7 mouse cellular contexts compared by ENCODE assay signal in genomic region chr4:150964635-150965554, GRCm38 (mm10). TPM values are rescaled to one million over a fixed set of nuclear protein-coding genes. Genes with fewer than 3 reads are reported as not detected.
DNase-seq lines count a peak whose midpoint lies in the region; ATAC-seq and TF ChIP-seq lines count a peak whose summit lies in the region.

No protein-coding gene starts in this region.

- DNase-seq in adrenal gland, adult 2 months, result peak; percentile 82
- peak; percentile 68 for DNase-seq in embryo, embryonic 11.5 days (ENCODE audit: low read depth, low spot score)
- DNase-seq in heart, adult 11 months, result peak; percentile 95
- peak; percentile 79 for DNase-seq in kidney, adult 11 months
- peak; percentile 85 for DNase-seq in limb, embryonic 10.5 days (ENCODE audit: low spot score)

- no peak for TF ChIP-seq POLR2A in small intestine, adult 2 months (IDR thresholded peaks at IDR 0.05; ENCODE audit: low read depth, low read length)

- H3K27me3 ChIP-seq in limb, embryonic 10.5 days (ENCODE audit: low read depth, poor library complexity, severe bottlenecking), result 0 out of 2 replicates have a peak, but pooled peaks cover 4% of the 10 kb centered on the region
- peaks cover 8% of the 10 kb centered on the region; the same call in 1 of the 2 replicates for H3K27me3 ChIP-seq in midbrain, embryonic 12.5 days
- H3K27me3 ChIP-seq in small intestine, adult 2 months (ENCODE audit: control insufficient read depth, insufficient read depth, low read length), result no peaks in the 10 kb centered on the region

- H3K9ac ChIP-seq in midbrain, embryonic 12.5 days (replicated peaks), result no peak overlapping the region

- H3K4me2 ChIP-seq in midbrain, embryonic 12.5 days (replicated peaks), result peak overlapping the region; percentile 19

- ATAC-seq in midbrain, embryonic 12.5 days (ENCODE audit: low FRiP score, low read depth), result no peak

- no peak overlapping the region for H3K27ac ChIP-seq in limb, embryonic 10.5 days
- H3K27ac ChIP-seq in midbrain, embryonic 12.5 days (replicated peaks), result no peak overlapping the region
- H3K27ac ChIP-seq in small intestine, adult 2 months (ENCODE audit: insufficient read depth, low read depth, low read length), result no peak overlapping the region

- WGBS in limb, embryonic 10.5 days, result 15% methylated on average over 25 of the region's 25 CpGs
- 14% methylated on average over 25 of the region's 25 CpGs for WGBS in midbrain, embryonic 12.5 days
- WGBS in small intestine, adult 2 months, result 9% methylated on average over 25 of the region's 25 CpGs

- H3K4me1 ChIP-seq in limb, embryonic 10.5 days, result no peaks in the 10 kb centered on the region
- no peaks in the 10 kb centered on the region for H3K4me1 ChIP-seq in midbrain, embryonic 12.5 days
- no peaks in the 10 kb centered on the region; the same call in 1 of the 2 replicates for H3K4me1 ChIP-seq in small intestine, adult 2 months (ENCODE audit: control insufficient read depth, insufficient read depth, insufficient read length, low read length)

- peak; percentile 64; the same call in 1 of the 2 replicates for TF ChIP-seq CTCF in small intestine, adult 2 months (IDR thresholded peaks at IDR 0.05; ENCODE audit: extremely low read depth, insufficient read length, insufficient replicate concordance, low read depth, low read length)

- H3K9me3 ChIP-seq in limb, embryonic 10.5 days (replicated peaks), result no peaks in the 10 kb centered on the region
- H3K9me3 ChIP-seq in midbrain, embryonic 12.5 days, result no peaks in the 10 kb centered on the region

- H3K4me3 ChIP-seq in limb, embryonic 10.5 days, result peak overlapping the region; percentile 28
- no peak overlapping the region for H3K4me3 ChIP-seq in midbrain, embryonic 12.5 days
- peak overlapping the region; percentile 34 for H3K4me3 ChIP-seq in small intestine, adult 2 months (ENCODE audit: low read depth, low read length)

- no peaks in the 10 kb centered on the region for H3K36me3 ChIP-seq in limb, embryonic 10.5 days
- no peaks in the 10 kb centered on the region for H3K36me3 ChIP-seq in midbrain, embryonic 12.5 days
- no peaks in the 10 kb centered on the region for H3K36me3 ChIP-seq in small intestine, adult 2 months (ENCODE audit: control insufficient read depth, insufficient read depth, low read length)

RNA-seq across cellular contexts. Expression of gene Uts2, which starts 32.0 kb away (rescaled TPM):
- total RNA-seq in adrenal gland, adult 2 months (2021), result not detected
- polyA plus RNA-seq in adrenal gland, adult 2 months (2012; rRNA removed), result not detected in 2 replicates
- not detected in 2 replicates for polyA plus RNA-seq in limb, embryonic 10.5 days (2016; fragmentation: Nextera tagmentation; extraction: Ambion mirVana)
- polyA plus RNA-seq in midbrain, embryonic 12.5 days (2016; fragmentation: Nextera tagmentation; extraction: Ambion mirVana), result not detected in 2 replicates
- not detected in 2 replicates for polyA plus RNA-seq in small intestine, adult 2 months (2012; rRNA removed)

RNA-seq across cellular contexts. Expression of gene Tnfrsf9, which starts 50.5 kb away (rescaled TPM):
- under 1 TPM in 1 of 2 experiments, not detected in 1; 0.45 TPM for total RNA-seq in adrenal gland, adult 2 months (2021)
- 0.10 TPM in 1 of 2 replicates, not detected in the other for polyA plus RNA-seq in adrenal gland, adult 2 months (2012; rRNA removed)
- 0.59 and 1.1 TPM in 2 replicates for polyA plus RNA-seq in limb, embryonic 10.5 days (2016; fragmentation: Nextera tagmentation; extraction: Ambion mirVana)
- 0.66 TPM in 1 of 2 replicates, not detected in the other for polyA plus RNA-seq in midbrain, embryonic 12.5 days (2016; fragmentation: Nextera tagmentation; extraction: Ambion mirVana)
- polyA plus RNA-seq in small intestine, adult 2 months (2012; rRNA removed), result 0.72 and 1.3 TPM in 2 replicates

RNA-seq across cellular contexts. Expression of gene Park7, which starts 50.7 kb away (rescaled TPM):
- total RNA-seq in adrenal gland, adult 2 months (2021), result 100 to 1,000 TPM; 274 to 292 TPM
- polyA plus RNA-seq in adrenal gland, adult 2 months (2012; rRNA removed), result 73.0 and 78.6 TPM in 2 replicates
- polyA plus RNA-seq in limb, embryonic 10.5 days (2016; fragmentation: Nextera tagmentation; extraction: Ambion mirVana), result 526 and 559 TPM in 2 replicates
- polyA plus RNA-seq in midbrain, embryonic 12.5 days (2016; fragmentation: Nextera tagmentation; extraction: Ambion mirVana), result 355 and 357 TPM in 2 replicates
- polyA plus RNA-seq in small intestine, adult 2 months (2012; rRNA removed), result 41.1 and 70.5 TPM in 2 replicates
